Mouse (Mus musculus) large intestine, adult 2 months (tissue): Measurements from ENCODE around the gene Ppp1ca. TPM values are rescaled to one million over a fixed set of nuclear protein-coding genes. Genes with fewer than 3 reads are reported as not detected.

ENCODE experiments used
- DNase-seq: peaks from one replicate; pipeline ENCODE4 v3.0.0-alpha.2; 2012; ENCODE audit warnings: low read depth, low spot score
- WGBS: fragments of 180-500 bp; shearing (Covaris S2); methylation state at CpG from one replicate; pipeline ENCODE4 v1.1.7; 2018; 5-methylcytosine and 5-hydroxymethylcytosine counted together
- polyA plus RNA-seq: library from polyadenylated mRNA; depleted of rRNA; stranded (reverse); fragments of >200 nt; gene quantifications from 2 replicates; pipeline ENCODE4 v1.2.3, GENCODE M21; 2012

Gene Ppp1ca
- polyA plus RNA-seq, 1 experiment, result 382 TPM

- 86% methylated on average over 7 of the region's 7 CpGs for WGBS
- no peak for DNase-seq
These were observed 11.5 kb upstream of the Ppp1ca start for GRCm38 (mm10) chr19:4180411-4180810.

GRCm38 (mm10) chr19:4181892-4182291 lies 10.0 kb upstream of the Ppp1ca start:
- WGBS, result 24% methylated on average over 3 of the region's 3 CpGs
- peak; percentile 64 for DNase-seq

- WGBS, result 93% methylated on average over 2 of the region's 2 CpGs
- DNase-seq, result no peak
These were observed 8.2 kb upstream of the Ppp1ca start for GRCm38 (mm10) chr19:4183689-4184088.

GRCm38 (mm10) chr19:4184976-4185975 lies 6.6 kb upstream of the Ppp1ca start:
- WGBS, result 63% methylated on average over 15 of the region's 15 CpGs
- no peak for DNase-seq

- DNase-seq, result no peak
- WGBS, result 74% methylated on average over 3 of the region's 3 CpGs
These were observed 4.6 kb upstream of the Ppp1ca start for GRCm38 (mm10) chr19:4187303-4187702.

- 90% methylated on average over 12 of the region's 12 CpGs for WGBS
- no peak for DNase-seq
These were observed 2.7 kb upstream of the Ppp1ca start for GRCm38 (mm10) chr19:4189051-4189620.

GRCm38 (mm10) chr19:4190831-4191334 lies 982 bp upstream of the Ppp1ca start, which contains the start of gene Tbc1d10c:
TSS of gene Tbc1d10c (minus strand) at chr19:4191284.
- 38% methylated on average over 4 of the region's 4 CpGs for WGBS
- no peak for DNase-seq

GRCm38 (mm10) chr19:4192251-4192985 lies 553 bp downstream of the Ppp1ca start:
- under 1% methylated on average over 52 of the region's 52 CpGs for whole genome bisulfite sequencing
- no peak for DNase-seq

- WGBS, result 38% methylated on average over 6 of the region's 6 CpGs
- no peak for DNase-seq
These were observed 1.3 kb downstream of the Ppp1ca start for GRCm38 (mm10) chr19:4193129-4193528.

GRCm38 (mm10) chr19:4194021-4194724 lies 2.3 kb downstream of the Ppp1ca start:
- 81% methylated on average over 8 of the region's 8 CpGs for WGBS
- DNase-seq, result no peak

- no peak for DNase-seq
- 70% methylated on average over 12 of the region's 12 CpGs for WGBS
These were observed 3.1 kb downstream of the Ppp1ca start for GRCm38 (mm10) chr19:4194776-4195650.

- WGBS, result 30% methylated on average over 2 of the region's 2 CpGs
- no peak for DNase-seq
These were observed 4.2 kb downstream of the Ppp1ca start for GRCm38 (mm10) chr19:4196048-4196447.

GRCm38 (mm10) chr19:4196548-4196947 lies 4.7 kb downstream of the Ppp1ca start:
- DNase-seq, result no peak
- WGBS, result 5% methylated on average over 5 of the region's 5 CpGs

GRCm38 (mm10) chr19:4197180-4197579 lies 5.3 kb downstream of the Ppp1ca start:
- 55% methylated on average over 3 of the region's 3 CpGs for WGBS
- DNase-seq, result no peak

- DNase-seq, result peak; percentile 95
- under 1% methylated on average over 34 of the region's 34 CpGs for WGBS
These were observed 9.5 kb downstream of the Ppp1ca start, which contains the start of gene Rad9a for GRCm38 (mm10) chr19:4201291-4201909. TSS of gene Rad9a (minus strand) at chr19:4201662.

GRCm38 (mm10) chr19:4202149-4202548 lies 10.3 kb downstream of the Ppp1ca start:
- DNase-seq, result no peak
- 28% methylated on average over 7 of the region's 7 CpGs for WGBS

- 38% methylated on average over 3 of the region's 3 CpGs for WGBS
- no peak for DNase-seq
These were observed 11.3 kb downstream of the Ppp1ca start for GRCm38 (mm10) chr19:4203148-4203547.
